ENCODE assay signal across 15 mouse cellular contexts in the genomic region with DNA sequence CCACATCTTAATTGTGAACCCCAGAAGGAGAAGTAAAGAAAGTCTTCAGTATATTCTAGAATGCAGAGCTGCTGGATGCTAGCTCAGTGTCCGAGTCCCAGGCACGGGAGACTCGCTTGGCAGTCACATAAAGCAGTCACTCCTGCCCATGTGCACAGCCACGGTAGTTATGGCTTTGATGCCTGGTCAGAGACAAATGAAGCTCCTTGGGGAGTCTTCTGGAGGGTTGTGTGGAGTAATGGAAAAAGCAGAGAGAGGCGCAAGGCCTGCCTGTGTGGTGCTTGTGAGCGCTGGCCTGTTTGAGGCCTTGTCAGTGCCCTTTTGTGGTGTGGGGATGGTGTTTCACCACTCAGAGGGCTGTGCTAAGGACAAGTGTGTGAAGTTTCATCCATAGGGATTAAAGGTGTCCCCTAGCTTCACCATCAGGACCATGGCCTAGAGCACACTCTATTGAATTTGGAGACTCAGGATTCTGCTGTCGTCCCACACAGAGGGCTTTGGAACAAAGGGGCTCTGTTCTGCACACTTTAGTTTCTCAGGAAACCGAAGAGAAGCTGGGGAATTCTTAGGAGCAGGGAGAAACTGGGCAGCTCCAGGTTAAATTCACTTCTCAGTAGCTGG.
DNase-seq lines count a peak whose midpoint lies in the region; ATAC-seq lines count a peak whose summit lies in the region.
"Had no signal": no experiment of that assay in that cellular context is flagged by ENCODE, and none has a peak within 500 bp of the region (broad histone marks: within the 10 kb centered on the region; RNA-seq: fewer than 3 reads in every experiment).

No protein-coding gene starts in this region.

- 66% methylated on average over 8 of the region's 8 CpGs for WGBS in lung, embryonic 16.5 days
- 29% methylated on average over 8 of the region's 8 CpGs for WGBS in hindbrain, embryonic 12.5 days
- 30% methylated on average over 8 of the region's 8 CpGs for WGBS in neural tube, embryonic 15.5 days

- H3K27ac ChIP-seq in lung, embryonic 16.5 days (ENCODE audit: low read length) = peak overlapping the region; percentile 19; the same call in 1 of the 2 replicates
- peak overlapping the region; percentile 72 for H3K27ac ChIP-seq in hindbrain, embryonic 12.5 days
- peak overlapping the region; percentile 66 for H3K27ac ChIP-seq in neural tube, embryonic 15.5 days (replicated peaks)
- H3K27ac ChIP-seq: liver, embryonic 13.5 days; stomach, embryonic 15.5 days had no signal

- peaks cover 5% of the 10 kb centered on the region for H3K4me1 ChIP-seq in lung, embryonic 16.5 days (replicated peaks; ENCODE audit: control insufficient read depth, insufficient read depth, low read length)
- peaks cover 33% of the 10 kb centered on the region for H3K4me1 ChIP-seq in hindbrain, embryonic 12.5 days
- peaks cover 13% of the 10 kb centered on the region for H3K4me1 ChIP-seq in neural tube, embryonic 15.5 days
- H3K4me1 ChIP-seq: stomach, embryonic 15.5 days had no signal

- DNase-seq in lung, postnatal 4 days = no peak
- DNase-seq in mesoderm, embryonic 11.5 days (ENCODE audit: low read depth, low spot score) = peak; percentile 47
- DNase-seq in thymus, postnatal 36 days = no peak
- no peak for DNase-seq in right cerebral cortex, adult 18-20 months
- no peak for DNase-seq in urinary bladder, postnatal 10 days (ENCODE audit: low spot score)
- DNase-seq: cerebellum, postnatal 14 days; kidney, adult 18-20 months; liver, embryonic 13.5 days; right cerebral cortex, postnatal 4 days had no signal

- H3K9ac ChIP-seq in lung, embryonic 16.5 days (ENCODE audit: low read length) = no peak overlapping the region
- no peak overlapping the region for H3K9ac ChIP-seq in hindbrain, embryonic 12.5 days
- H3K9ac ChIP-seq in neural tube, embryonic 15.5 days (replicated peaks) = 0 out of 2 replicates have a peak overlapping the region, but pooled peaks have one; percentile 4
- H3K9ac ChIP-seq: liver, embryonic 13.5 days; stomach, embryonic 15.5 days had no signal

- H3K9me3 ChIP-seq in lung, embryonic 16.5 days (ENCODE audit: control insufficient read depth, low read length) = no peaks in the 10 kb centered on the region
- no peaks in the 10 kb centered on the region for H3K9me3 ChIP-seq in hindbrain, embryonic 12.5 days (replicated peaks)
- H3K9me3 ChIP-seq in neural tube, embryonic 15.5 days (replicated peaks) = no peaks in the 10 kb centered on the region
- H3K9me3 ChIP-seq: liver, embryonic 13.5 days; stomach, embryonic 15.5 days had no signal

- no peaks in the 10 kb centered on the region for H3K36me3 ChIP-seq in lung, embryonic 16.5 days (ENCODE audit: control insufficient read depth, insufficient read depth, low read length)
- no peaks in the 10 kb centered on the region for H3K36me3 ChIP-seq in hindbrain, embryonic 12.5 days
- no peaks in the 10 kb centered on the region for H3K36me3 ChIP-seq in neural tube, embryonic 15.5 days
- H3K36me3 ChIP-seq: liver, embryonic 13.5 days; stomach, embryonic 15.5 days had no signal

- H3K4me3 ChIP-seq in lung, embryonic 16.5 days (ENCODE audit: low read length) = no peak overlapping the region
- H3K4me3 ChIP-seq in hindbrain, embryonic 12.5 days = no peak overlapping the region
- no peak overlapping the region for H3K4me3 ChIP-seq in neural tube, embryonic 15.5 days (replicated peaks)
- H3K4me3 ChIP-seq: liver, embryonic 13.5 days; stomach, embryonic 15.5 days had no signal

- ATAC-seq in lung, embryonic 16.5 days (ENCODE audit: low read depth) = no peak
- peak; percentile 43 for ATAC-seq in hindbrain, embryonic 12.5 days (ENCODE audit: low FRiP score)
- ATAC-seq in neural tube, embryonic 15.5 days (ENCODE audit: low FRiP score) = peak; percentile 71
- ATAC-seq: CD4-positive, CD25-positive, alpha-beta regulatory T cell, adult 4 months; Patski had no signal

- H3K27me3 ChIP-seq in lung, embryonic 16.5 days (ENCODE audit: control insufficient read depth, insufficient read depth, low read depth, low read length) = no peaks in the 10 kb centered on the region
- H3K27me3 ChIP-seq in hindbrain, embryonic 12.5 days = no peaks in the 10 kb centered on the region
- no peaks in the 10 kb centered on the region for H3K27me3 ChIP-seq in neural tube, embryonic 15.5 days (replicated peaks)
- H3K27me3 ChIP-seq: liver, embryonic 13.5 days; Patski; stomach, embryonic 15.5 days had no signal

- H3K4me2 ChIP-seq in lung, embryonic 16.5 days (ENCODE audit: low read depth, low read length) = no peak overlapping the region
- no peak overlapping the region for H3K4me2 ChIP-seq in hindbrain, embryonic 12.5 days (replicated peaks)
- no peak overlapping the region for H3K4me2 ChIP-seq in neural tube, embryonic 15.5 days
- H3K4me2 ChIP-seq: liver, embryonic 13.5 days; stomach, embryonic 15.5 days had no signal

Comparison
In these comparisons a context has a peak if more than half of its experiments do, and no peak if none do; other contexts are left out.
1. H3K27ac ChIP-seq: peak in every context shown above with its lines; median percentile 72 in hindbrain, embryonic 12.5 days; 66 in neural tube, embryonic 15.5 days; 19 in lung, embryonic 16.5 days.